Mouse (Mus musculus): ENCODE measurements around the gene Ezh2. TPM values are rescaled to one million over a fixed set of nuclear protein-coding genes. Genes with fewer than 3 reads are reported as not detected.
"Not testable (repeated sequence)": the region's sequence is repeated elsewhere in the genome, so short reads cannot be mapped to it uniquely, and the experiment has no call there.

Ezh2 gene
- polyA plus RNA-seq (2015; fragmentation: Nextera tagmentation; extraction: Ambion mirVana): 36.5 and 37.2 TPM in 2 replicates

DNA sequence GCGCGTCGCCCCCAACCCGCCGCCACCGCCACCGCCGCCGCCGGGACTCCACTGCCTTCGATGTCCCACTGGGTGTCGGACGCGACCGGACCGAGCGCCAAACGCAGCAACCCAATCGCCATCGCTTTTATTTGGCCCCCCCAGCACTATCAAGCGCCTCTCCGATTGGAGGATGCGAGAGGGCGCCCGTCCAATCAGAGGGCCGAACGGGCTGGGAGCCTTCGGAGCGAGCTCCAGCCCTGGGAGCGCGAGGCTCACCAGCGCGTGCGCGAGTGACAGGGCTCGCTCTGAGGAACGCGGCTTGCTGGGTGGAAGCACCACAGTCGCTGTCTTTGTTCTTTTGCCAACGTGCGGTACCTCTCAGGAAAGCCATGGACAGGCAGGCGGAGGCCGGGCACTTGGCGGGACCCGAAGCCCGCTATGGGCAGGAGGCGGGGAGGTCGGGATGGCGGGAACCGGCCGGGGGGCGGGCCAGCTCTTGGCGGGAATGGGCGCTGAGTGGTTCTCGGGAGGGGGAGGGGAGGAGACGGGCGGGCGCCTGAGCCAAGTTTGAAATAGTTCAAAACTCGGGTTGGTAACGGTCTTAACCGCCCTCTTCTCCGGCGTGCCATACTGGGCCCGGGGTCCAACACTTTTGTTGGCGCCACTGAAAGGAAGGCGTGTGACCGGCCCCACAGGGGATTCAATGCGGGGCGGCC lies at the start of gene Ezh2:
TSS of gene Ezh2 (minus strand) at position 416 of the 698 bp plus-strand sequence.
- Histone ChIP-seq H3K27ac (ENCODE audit: low read depth) (peak within 1 kb of the TSS; percentile 99), H3K9ac (replicated peaks) (peak within 1 kb of the TSS; percentile 99), H3K36me3 (replicated peaks; ENCODE audit: insufficient read depth, low read length) (no peaks in the 10 kb centered on the region), H3K4me3 (ENCODE audit: low read depth, low read length) (peak within 1 kb of the TSS; percentile 97), H3K4me1 (ENCODE audit: insufficient read depth) (peaks cover 6% of the 10 kb centered on the region; the same call in 1 of the 2 replicates), H3K4me2 (ENCODE audit: low read depth, low read length) (peak within 1 kb of the TSS; percentile 84), H3K27me3 (ENCODE audit: insufficient read depth, low read length) (no peaks in the 10 kb centered on the region), H3K9me3 (ENCODE audit: low read length) (no peaks in the 10 kb centered on the region)
- under 1% methylated on average over 48 of the region's 69 CpGs for WGBS (ENCODE audit: insufficient replicate concordance)
- TF ChIP-seq CTCF (IDR thresholded peaks at IDR 0.05; ENCODE audit: low read depth): no peak
- no peak; the same call in 1 of the 2 replicates for TF ChIP-seq EP300 (IDR thresholded peaks at IDR 0.05; ENCODE audit: low read depth)
- peak; percentile 98 for ATAC-seq
- DNase-seq: peak; percentile 97

DNA sequence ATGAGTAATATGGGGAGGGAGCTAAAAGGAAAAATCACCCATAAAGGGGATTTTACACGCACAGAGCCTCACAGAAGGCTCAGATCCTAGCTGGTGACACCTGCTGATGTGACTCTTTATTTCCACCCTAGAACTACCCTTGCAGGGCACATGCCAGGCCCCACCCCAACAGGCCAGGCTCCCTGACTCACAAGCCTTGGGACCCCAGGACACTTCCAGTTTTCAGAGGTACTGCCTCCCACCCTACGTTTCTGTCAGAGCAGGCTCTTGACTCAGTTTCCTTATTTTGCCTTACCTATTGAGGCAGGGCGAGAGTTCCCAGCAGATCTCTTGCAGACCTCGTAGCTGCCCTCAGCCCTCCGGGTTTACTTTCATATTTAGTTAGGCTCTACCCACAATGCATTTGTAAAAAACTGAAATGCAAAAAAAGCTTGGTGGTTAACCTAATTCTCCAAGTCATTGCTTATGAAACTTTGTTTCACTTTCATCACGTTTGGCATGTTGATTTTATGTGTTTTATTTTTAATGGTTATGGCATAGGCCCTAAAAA lies 41.5 kb upstream of the Ezh2 start:
- TF ChIP-seq EP300 (IDR thresholded peaks at IDR 0.05; ENCODE audit: low read depth) (no peak), CTCF (IDR thresholded peaks at IDR 0.05; ENCODE audit: low read depth) (no peak)

DNA sequence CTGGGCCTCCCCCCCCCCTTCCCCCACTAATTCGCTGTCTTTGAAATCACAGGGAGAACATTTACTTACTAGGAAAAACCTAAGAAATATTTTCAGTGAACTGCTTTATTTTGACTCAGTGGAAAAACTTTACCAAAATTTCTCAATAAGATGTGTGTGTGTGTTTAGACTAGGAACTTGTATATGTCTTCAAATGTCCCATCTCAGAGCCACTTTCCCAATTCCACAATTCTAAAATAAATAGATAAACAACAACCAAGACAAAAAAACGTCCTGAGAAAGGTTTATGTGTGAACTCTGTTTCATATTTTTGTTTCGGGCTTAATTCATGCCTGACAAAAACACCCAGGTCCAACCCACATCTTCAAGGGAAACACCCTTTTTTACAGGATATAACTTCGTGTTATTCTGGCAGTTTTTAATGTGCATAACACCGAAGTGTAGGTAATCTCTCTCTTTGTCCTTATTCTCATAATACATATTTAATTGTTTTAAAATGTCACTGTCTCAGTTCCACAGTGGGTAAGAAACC lies 40.9 kb upstream of the Ezh2 start:
- Histone ChIP-seq H3K36me3 (replicated peaks; ENCODE audit: insufficient read depth, low read length) (no peaks in the 10 kb centered on the region), H3K4me2 (ENCODE audit: low read depth, low read length) (peak overlapping the region; percentile 70; the same call in 1 of the 2 replicates), H3K9ac (replicated peaks) (peak overlapping the region; percentile 61; the same call in 1 of the 2 replicates), H3K27me3 (ENCODE audit: insufficient read depth, low read length) (no peaks in the 10 kb centered on the region), H3K9me3 (ENCODE audit: low read length) (no peaks in the 10 kb centered on the region), H3K4me1 (ENCODE audit: insufficient read depth) (0 out of 2 replicates have a peak, but pooled peaks cover 2% of the 10 kb centered on the region), H3K27ac (ENCODE audit: low read depth) (peak overlapping the region; percentile 71; the same call in 1 of the 2 replicates), H3K4me3 (ENCODE audit: low read depth, low read length) (peak overlapping the region; percentile 43; the same call in 1 of the 2 replicates)
- ATAC-seq: no peak
- TF ChIP-seq CTCF (IDR thresholded peaks at IDR 0.05; ENCODE audit: low read depth) (no peak), EP300 (IDR thresholded peaks at IDR 0.05; ENCODE audit: low read depth) (no peak)
- DNase-seq: no peak
- WGBS (ENCODE audit: insufficient replicate concordance): 64% methylated on average over 5 of the region's 5 CpGs

More for the DNA sequence above, 41.5 kb upstream of the Ezh2 start:
- Histone ChIP-seq H3K4me1 (ENCODE audit: insufficient read depth) (0 out of 2 replicates have a peak, but pooled peaks cover 2% of the 10 kb centered on the region), H3K9me3 (ENCODE audit: low read length) (no peaks in the 10 kb centered on the region), H3K4me2 (ENCODE audit: low read depth, low read length) (peak overlapping the region; percentile 70), H3K4me3 (ENCODE audit: low read depth, low read length) (peak overlapping the region; percentile 43), H3K9ac (replicated peaks) (peak overlapping the region; percentile 61), H3K27ac (ENCODE audit: low read depth) (peak overlapping the region; percentile 71; the same call in 1 of the 2 replicates), H3K36me3 (replicated peaks; ENCODE audit: insufficient read depth, low read length) (no peaks in the 10 kb centered on the region), H3K27me3 (ENCODE audit: insufficient read depth, low read length) (no peaks in the 10 kb centered on the region)
- ATAC-seq (peak; percentile 58), DNase-seq (peak; percentile 36)
- 40% methylated on average over 6 of the region's 6 CpGs for WGBS (ENCODE audit: insufficient replicate concordance)

DNA sequence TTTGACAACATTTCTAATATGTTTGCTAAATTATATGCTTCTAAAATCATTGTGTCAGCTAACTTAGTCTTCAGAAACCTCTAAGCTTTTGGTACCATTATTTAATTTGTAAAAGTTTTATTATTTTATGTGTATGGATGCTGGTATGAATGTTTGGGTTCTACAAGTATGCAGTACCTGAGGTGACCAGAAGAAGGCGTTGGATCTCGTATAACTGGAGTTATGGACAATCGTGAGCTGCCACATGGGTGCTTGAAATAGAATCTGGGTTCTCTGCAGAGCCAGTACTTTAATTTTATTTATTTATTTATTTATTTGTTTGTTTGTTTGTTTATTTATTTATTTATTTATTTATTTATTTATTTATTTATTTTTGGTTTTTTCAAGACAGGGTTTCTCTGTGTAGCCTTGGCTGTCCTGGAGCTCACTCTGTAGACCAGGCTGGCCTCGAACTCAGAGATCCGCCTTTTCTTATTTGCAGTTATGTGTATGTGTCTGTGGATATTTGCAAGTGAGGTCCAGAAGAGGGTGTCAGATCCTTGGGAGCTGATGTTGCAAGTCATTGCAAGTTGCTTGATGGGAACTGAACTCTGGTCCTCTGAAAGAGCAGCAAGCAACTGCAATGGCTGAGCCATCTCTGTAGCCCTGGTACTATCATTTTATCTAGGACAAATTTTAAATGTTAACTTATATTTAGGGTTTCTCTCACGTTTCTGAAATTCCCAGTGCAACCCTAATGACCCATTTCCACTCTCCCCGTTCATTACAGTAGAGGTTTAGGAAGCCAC lies 40.3 kb upstream of the Ezh2 start:
- no peak overlapping the region for H3K4me2 ChIP-seq (ENCODE audit: low read depth, low read length)
- no peaks in the 10 kb centered on the region for H3K9me3 ChIP-seq (ENCODE audit: low read length)
- no peaks in the 10 kb centered on the region for H3K27me3 ChIP-seq (ENCODE audit: insufficient read depth, low read length)
- no peak overlapping the region for H3K4me3 ChIP-seq (ENCODE audit: low read depth, low read length)
- H3K36me3 ChIP-seq (replicated peaks; ENCODE audit: insufficient read depth, low read length): no peaks in the 10 kb centered on the region
- H3K9ac ChIP-seq (replicated peaks): no peak overlapping the region
- H3K4me1 ChIP-seq (ENCODE audit: insufficient read depth): 0 out of 2 replicates have a peak, but pooled peaks cover 2% of the 10 kb centered on the region
- ATAC-seq (no peak), DNase-seq (no peak)
- TF ChIP-seq EP300 (IDR thresholded peaks at IDR 0.05; ENCODE audit: low read depth) (no peak), CTCF (IDR thresholded peaks at IDR 0.05; ENCODE audit: low read depth) (peak; percentile 41)
- WGBS (ENCODE audit: insufficient replicate concordance): 79% methylated on average over 7 of the region's 7 CpGs
- no peak overlapping the region for H3K27ac ChIP-seq (ENCODE audit: low read depth)

DNA sequence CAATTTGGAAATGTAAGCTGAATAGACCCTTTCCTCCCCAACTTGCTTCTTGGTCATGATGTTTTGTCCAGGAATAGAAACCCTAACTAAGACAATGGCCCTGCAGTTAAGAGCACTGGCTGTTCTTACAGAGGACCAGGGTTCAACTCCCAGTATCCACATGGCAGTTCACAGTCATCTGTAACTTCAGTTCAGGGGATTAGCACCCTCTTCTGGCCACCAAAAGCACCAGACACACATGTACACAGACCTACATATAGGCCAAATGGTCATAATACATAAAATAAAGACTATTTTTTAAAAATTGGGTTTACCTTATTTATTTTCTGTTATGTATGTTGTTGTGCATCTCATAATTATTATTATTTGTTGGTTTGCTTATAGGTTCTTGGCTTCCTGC lies 38.3 kb upstream of the Ezh2 start:
- Histone ChIP-seq H3K9ac (replicated peaks) (no peak overlapping the region), H3K27ac (ENCODE audit: low read depth) (no peak overlapping the region), H3K36me3 (replicated peaks; ENCODE audit: insufficient read depth, low read length) (no peaks in the 10 kb centered on the region), H3K4me3 (ENCODE audit: low read depth, low read length) (no peak overlapping the region), H3K27me3 (ENCODE audit: insufficient read depth, low read length) (no peaks in the 10 kb centered on the region), H3K4me1 (ENCODE audit: insufficient read depth) (0 out of 2 replicates have a peak, but pooled peaks cover 2% of the 10 kb centered on the region), H3K4me2 (ENCODE audit: low read depth, low read length) (no peak overlapping the region), H3K9me3 (ENCODE audit: low read length) (no peaks in the 10 kb centered on the region)
- TF ChIP-seq EP300 (IDR thresholded peaks at IDR 0.05; ENCODE audit: low read depth) (no peak), CTCF (IDR thresholded peaks at IDR 0.05; ENCODE audit: low read depth) (peak; percentile 65)
- DNase-seq (no peak), ATAC-seq (no peak)

DNA sequence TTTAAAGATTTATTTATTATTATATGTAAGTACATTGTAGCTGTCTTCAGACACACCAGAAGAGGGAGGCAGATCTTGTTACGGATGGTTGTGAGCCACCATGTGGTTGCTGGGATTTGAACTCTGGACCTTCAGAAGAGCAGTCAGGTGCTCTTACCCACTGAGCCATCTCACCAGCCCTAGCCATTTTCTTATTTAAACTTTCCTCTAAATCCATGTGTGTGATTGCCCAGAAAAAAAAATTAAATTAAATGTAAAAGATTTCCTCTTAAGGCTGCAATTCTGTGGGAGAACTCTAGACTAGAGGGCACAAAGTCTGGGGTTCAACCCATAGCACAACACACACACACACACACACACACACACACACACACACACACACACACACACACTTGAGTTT lies 34.9 kb upstream of the Ezh2 start:
- H3K27ac ChIP-seq (ENCODE audit: low read depth); H3K9ac ChIP-seq (replicated peaks); H3K4me2 ChIP-seq (ENCODE audit: low read depth, low read length); H3K9me3 ChIP-seq (ENCODE audit: low read length); H3K27me3 ChIP-seq (ENCODE audit: insufficient read depth, low read length); DNase-seq; H3K36me3 ChIP-seq (replicated peaks; ENCODE audit: insufficient read depth, low read length); H3K4me3 ChIP-seq (ENCODE audit: low read depth, low read length); H3K4me1 ChIP-seq (ENCODE audit: insufficient read depth); ATAC-seq: not testable (repeated sequence)
- WGBS (ENCODE audit: insufficient replicate concordance): no CpG with 5 or more reads among the region's 1 CpGs

Measured in liver, postnatal 0 days (tissue).